Mouse (Mus musculus) layer of hippocampus, postnatal 14 days (tissue): Measurements from ENCODE around the gene Zzz3. TPM values are rescaled to one million over a fixed set of nuclear protein-coding genes. Genes with fewer than 3 reads are reported as not detected.

ENCODE experiments used
- DNase-seq, 2 experiments: peaks; one replicate each; pipeline ENCODE4 v3.0.0; 2021 to 2022; ENCODE audit warnings: low spot score in 2 of 2, mixed read lengths in 1 of 2
- total RNA-seq, 2 experiments: library from RNA; stranded (reverse); gene quantifications; 2 replicates each; pipeline ENCODE4 v1.2.3; 2021

Zzz3 gene
- total RNA-seq, 2 experiments from 2014 or later: 34.8 to 37.3 TPM

- DNase-seq: no peak
Measured at GRCm38 (mm10) chr3:152465338-152465737, 70.1 kb downstream of the Zzz3 start.

GRCm38 (mm10) chr3:152466849-152467248 lies 71.6 kb downstream of the Zzz3 start:
- DNase-seq: no peak

GRCm38 (mm10) chr3:152467312-152467711 lies 72.0 kb downstream of the Zzz3 start:
- no peak for DNase-seq

DNA sequence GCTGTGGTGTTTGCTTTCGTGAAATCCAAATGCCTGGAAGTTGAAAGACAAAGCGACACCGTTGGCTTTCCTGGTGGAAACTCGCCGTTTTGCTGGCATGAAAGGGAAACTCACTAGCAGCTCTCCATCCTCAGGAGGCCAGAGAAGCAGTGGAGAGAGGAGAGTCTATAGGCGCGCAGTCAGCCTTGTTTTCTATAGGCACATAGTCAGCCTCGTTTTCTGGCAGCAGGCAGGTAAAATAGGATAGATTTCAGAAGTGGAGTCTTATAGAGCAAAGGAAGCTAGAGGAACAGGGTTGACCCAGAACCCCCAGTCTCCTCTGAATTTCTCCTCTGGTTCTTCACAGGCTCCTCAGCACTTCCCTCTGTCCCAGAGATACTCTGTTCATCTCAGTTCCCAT lies 72.8 kb downstream of the Zzz3 start:
- DNase-seq: no peak

- DNase-seq: no peak
Measured at GRCm38 (mm10) chr3:152468569-152469041, 73.3 kb downstream of the Zzz3 start.

DNA sequence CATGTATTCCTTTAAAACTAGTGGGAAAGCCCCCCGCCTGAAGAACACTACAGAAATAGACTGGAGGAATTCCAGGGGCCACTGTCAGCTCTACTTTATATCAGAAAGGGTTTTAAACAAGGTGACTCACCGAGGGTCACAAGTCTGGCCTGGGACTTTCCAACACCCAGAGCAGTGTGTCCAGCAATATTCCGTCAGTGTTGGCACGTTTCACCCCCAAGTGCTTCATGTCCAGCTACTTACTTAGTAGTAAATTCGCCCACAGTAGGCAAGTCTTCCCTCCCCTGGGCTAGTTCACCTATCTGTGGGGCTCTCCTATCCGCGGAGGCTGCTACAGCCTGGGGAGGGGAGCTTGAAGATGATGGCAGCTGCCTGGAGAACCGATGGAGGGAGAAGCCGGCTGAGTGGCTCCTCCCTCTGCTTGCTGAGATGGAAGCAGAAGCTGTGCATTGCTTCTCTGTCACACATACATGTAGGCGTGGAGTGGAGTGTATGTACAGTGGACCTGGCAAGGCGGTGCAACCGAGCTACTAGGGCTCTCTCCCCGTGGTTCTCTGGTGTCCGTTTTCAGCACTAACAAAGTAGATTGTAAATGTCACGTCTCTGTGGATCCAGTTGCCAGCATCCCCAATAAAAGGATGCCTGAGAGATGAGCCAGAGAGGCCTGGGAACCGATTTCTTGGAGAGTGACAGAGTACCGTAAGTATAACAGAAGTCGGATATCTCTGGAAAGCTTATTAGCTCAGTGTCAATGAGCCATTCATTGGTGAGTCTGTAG lies 74.3 kb downstream of the Zzz3 start:
- no peak for DNase-seq

- no peak for DNase-seq
Measured at GRCm38 (mm10) chr3:152470347-152470746, 75.1 kb downstream of the Zzz3 start.

GRCm38 (mm10) chr3:152472676-152473075 lies 77.4 kb downstream of the Zzz3 start:
- DNase-seq: no peak

- peak in 1 of 2 experiments; percentile 54 for DNase-seq
Measured at GRCm38 (mm10) chr3:152474582-152475277, 79.5 kb downstream of the Zzz3 start.

DNA sequence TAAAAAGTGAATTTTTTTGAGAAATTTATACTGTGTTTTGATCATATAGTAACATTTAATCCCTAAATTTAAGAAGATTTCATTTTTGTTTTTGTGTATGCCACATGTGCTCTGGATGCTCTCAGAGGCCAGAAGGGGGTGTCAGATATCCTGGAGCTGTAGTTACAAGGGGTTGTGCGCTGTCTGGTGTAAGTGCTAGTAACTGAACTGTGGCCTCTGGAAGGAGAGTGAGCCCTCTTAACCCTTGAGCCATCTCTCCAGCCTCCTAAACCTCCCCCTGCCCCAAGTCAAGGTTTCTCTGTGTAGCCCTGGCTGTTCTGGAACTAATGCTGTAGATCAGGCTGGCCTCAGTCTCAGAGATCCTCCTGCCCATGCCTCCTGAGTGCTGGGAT lies 80.0 kb downstream of the Zzz3 start:
- DNase-seq: no peak

- no peak for DNase-seq
Measured at GRCm38 (mm10) chr3:152475894-152476293, 80.6 kb downstream of the Zzz3 start.

DNA sequence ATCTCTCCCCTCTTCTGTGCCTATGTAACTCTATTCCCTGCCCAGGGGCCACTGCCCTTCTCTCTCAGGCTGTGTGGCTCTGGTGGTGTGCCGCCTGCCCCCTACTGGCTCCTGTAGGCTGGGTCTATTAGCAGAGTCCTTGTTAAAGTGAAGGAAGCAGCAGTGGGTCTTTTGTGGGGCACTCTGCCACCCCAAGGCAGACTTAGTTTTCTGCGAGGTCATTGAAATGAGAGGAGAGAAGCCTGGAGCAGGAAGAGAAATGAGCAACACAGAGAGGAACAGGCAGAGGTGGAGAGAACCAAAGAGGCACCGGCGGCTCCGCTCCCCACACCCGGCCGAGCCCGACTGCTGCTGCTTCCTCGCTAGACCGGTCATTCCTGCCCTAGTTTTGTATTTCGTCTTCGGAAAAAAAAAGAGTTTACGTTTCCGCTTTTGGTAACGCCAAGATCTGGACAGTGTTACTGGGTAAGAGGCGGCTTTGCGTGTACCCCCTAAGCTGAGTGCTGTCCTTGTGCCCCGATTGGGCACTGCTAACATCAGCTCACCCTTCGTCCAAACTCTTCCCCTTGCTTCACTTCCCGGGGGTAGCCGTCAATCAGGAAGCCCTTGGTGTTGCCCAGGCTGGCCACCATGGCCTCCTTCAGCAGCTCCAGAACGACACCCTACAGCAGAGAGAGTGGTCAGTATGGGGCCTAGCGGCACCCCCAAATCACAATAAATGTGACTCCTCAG lies 82.7 kb downstream of the Zzz3 start:
- DNase-seq: peak; percentile 36 to 49

GRCm38 (mm10) chr3:152478599-152479435 lies 83.5 kb downstream of the Zzz3 start:
- no peak for DNase-seq

DNA sequence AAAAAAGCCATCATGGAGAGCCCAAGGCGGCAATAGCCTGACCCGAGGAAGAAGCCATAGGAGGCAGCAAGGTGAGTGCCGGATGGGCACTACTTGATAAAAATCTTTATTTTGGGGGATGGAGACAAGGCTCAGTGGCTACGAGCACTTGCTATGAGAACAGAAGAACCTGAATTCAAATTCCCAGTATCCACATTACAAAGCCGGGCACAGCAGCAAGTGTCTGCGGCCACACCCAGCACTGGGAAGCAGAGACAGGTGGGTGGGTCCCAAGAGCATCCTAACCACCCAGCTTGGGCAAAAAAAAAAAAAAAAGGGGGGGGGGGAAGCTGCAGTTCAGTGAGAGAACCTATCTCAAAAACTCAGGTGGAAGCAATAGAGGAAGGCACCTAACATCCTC lies 85.1 kb downstream of the Zzz3 start:
- DNase-seq: no peak

GRCm38 (mm10) chr3:152482182-152482581 lies 86.9 kb downstream of the Zzz3 start:
- DNase-seq: no peak

GRCm38 (mm10) chr3:152483800-152484199 lies 88.5 kb downstream of the Zzz3 start:
- DNase-seq: no peak

GRCm38 (mm10) chr3:152484206-152484605 lies 88.9 kb downstream of the Zzz3 start:
- DNase-seq: no peak

DNA sequence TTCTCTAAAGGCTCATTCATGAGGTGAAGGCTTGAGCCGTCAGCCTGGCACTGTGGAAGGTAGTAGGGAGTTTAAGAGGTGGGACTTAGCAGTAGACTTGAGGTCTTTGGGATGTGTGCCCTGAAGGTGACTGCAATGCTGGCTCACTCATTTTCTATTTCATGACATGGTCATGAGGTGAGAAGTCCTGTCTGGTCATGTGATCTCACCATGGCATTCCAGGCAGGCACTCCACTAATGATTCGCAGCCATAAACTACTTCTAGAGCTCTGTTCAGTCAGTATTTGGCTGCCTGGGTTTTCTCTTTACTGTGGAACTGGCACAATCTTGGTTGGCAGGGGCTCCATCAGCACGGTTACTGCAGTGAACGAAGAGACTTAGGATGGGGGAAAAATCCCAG lies 93.7 kb downstream of the Zzz3 start:
- no peak for DNase-seq

DNA sequence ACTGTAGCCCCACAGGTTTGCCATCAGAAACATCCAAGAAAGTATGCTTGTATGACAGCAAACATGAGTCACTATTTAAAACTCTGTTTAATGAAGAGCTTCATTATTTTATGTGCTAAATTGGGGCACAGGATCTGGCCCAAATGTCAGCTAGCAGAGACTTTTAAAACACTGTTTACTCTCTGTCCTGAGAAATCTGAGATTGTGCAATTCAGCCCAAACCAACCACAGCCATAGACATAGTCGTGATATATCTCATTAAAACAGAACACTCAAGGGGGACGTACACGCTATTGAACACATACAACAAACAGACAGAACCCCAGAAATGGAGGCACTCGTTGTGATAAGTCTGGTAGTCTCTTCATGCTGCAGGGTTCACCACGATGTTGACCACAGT lies 95.2 kb downstream of the Zzz3 start:
- DNase-seq: no peak

- no peak for DNase-seq
Measured at GRCm38 (mm10) chr3:152492241-152492640, 97.0 kb downstream of the Zzz3 start.

DNA sequence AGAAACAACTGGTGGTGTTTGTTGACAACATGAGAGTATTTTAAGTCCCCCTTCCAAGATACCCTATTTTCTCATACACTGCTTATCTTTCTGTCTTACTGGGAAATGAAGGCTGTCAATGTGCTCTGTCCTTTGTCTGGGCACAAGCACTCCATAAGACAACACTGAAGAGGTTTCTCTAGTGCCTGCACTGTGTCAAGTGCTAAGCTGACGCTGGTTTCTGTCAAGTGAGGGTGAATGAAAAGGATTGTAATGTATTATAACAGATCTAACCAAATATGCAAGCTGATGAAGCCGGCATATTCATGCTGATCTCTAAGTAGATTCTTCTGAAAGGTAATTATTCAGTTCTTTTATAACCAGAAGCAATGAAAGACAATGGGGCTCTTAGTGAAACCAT lies 98.5 kb downstream of the Zzz3 start:
- DNase-seq: no peak
